Mouse (Mus musculus) lung, embryonic 14.5 days (tissue): ENCODE measurements around the gene Itpk1. TPM values are rescaled to one million over a fixed set of nuclear protein-coding genes. Genes with fewer than 3 reads are reported as not detected.

Experiments used
- ATAC-seq: fragments of 200-750 bp; cut with Nextera tagmentation; 2 replicates; pipeline ENCODE4 v1.8.0; 2017; ENCODE audit warnings: mild to moderate bottlenecking, moderate TSS enrichment, moderate library complexity; ENCODE audit not compliant: insufficient read depth
- DNase-seq: peaks from one replicate; pipeline ENCODE4 v3.0.0-alpha.2; 2015
- H3K27ac ChIP-seq: fragments of 300-500 bp; sonication (generic); 2 replicates; pipeline ENCODE4 v1.5.1; 2014; ENCODE audit warnings: low read depth, mild to moderate bottlenecking, moderate library complexity
- H3K27me3 ChIP-seq: fragments of 300-500 bp; sonication (generic); 2 replicates; pipeline ENCODE4 v1.6.1; 2014; ENCODE audit warnings: low read length, control low read depth; ENCODE audit not compliant: insufficient read depth
- H3K36me3 ChIP-seq: fragments of 300-500 bp; sonication (generic); 2 replicates; pipeline ENCODE4 v1.6.1; 2014; ENCODE audit warnings: control low read depth; ENCODE audit not compliant: insufficient read depth
- H3K4me1 ChIP-seq: fragments of 300-500 bp; sonication (generic); 2 replicates; pipeline ENCODE4 v1.6.1; 2014; ENCODE audit warnings: antibody characterized with exemption, control low read depth; ENCODE audit not compliant: insufficient read depth
- H3K4me2 ChIP-seq: fragments of 300-500 bp; sonication (generic); 2 replicates; pipeline ENCODE4 v1.6.1; 2014; ENCODE audit warnings: mild to moderate bottlenecking
- H3K4me3 ChIP-seq: fragments of 300-500 bp; sonication (generic); 2 replicates; pipeline ENCODE4 v1.5.1; 2014; ENCODE audit warnings: low read depth, low read length
- H3K9ac ChIP-seq: fragments of 300-500 bp; sonication (generic); 2 replicates; pipeline ENCODE4 v1.6.1; 2014
- H3K9me3 ChIP-seq: fragments of 300-500 bp; sonication (generic); 2 replicates; pipeline ENCODE4 v1.6.1; 2016; ENCODE audit warnings: low read depth, low read length, control low read depth
- CTCF ChIP-seq: IDR thresholded peaks from 2 replicates; pipeline ENCODE4 v1.5.1; 2016; ENCODE audit warnings: antibody characterized with exemption, low read depth
- WGBS: fragments of 180-500 bp; shearing (Covaris S2); extraction: QIAGEN DNeasy Blood & Tissue Kit; methylation state at CpG from one replicate; pipeline ENCODE4 v1.1.7; 2014; 5-methylcytosine and 5-hydroxymethylcytosine counted together
- polyA plus RNA-seq: library from polyadenylated mRNA; unstranded; fragments of >200 nt; fragmentation: Nextera tagmentation; extraction: Ambion mirVana; gene quantifications from 2 replicates; pipeline ENCODE4 v1.2.1, GENCODE M21; 2014

Gene Itpk1
- polyA plus RNA-seq, 1 experiment from 2014 or later, result 8.4 TPM

DNA sequence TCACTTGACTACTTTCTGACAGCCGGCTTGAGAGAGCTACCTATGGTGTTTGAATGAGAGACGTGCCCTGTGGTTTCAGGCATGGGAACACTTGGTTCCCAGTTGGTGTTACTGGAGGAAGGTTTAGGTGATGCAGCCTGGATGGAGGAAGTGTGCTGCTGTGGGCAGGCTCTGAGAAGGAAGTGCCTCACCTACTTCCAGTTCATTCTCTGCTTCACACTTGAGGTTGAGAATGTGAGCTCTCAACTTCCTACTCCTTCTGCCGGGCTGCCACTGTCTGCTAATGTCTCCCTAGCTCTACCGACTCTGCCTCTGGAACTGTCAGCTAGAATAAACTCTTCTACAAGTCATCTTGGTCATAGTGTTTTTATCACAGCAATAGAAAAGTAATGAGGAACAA is 83.5 kb downstream of the Itpk1 start:
- no peak overlapping the region for H3K27ac ChIP-seq
- no peak overlapping the region for H3K9ac ChIP-seq
- TF ChIP-seq CTCF, result no peak
- H3K4me3 ChIP-seq, result no peak overlapping the region
- WGBS, result 79% methylated on average over 4 of the region's 4 CpGs
- H3K9me3 ChIP-seq, result no peaks in the 10 kb centered on the region
- ATAC-seq, result no peak
- no peak for DNase-seq
- no peaks in the 10 kb centered on the region for H3K4me1 ChIP-seq
- H3K27me3 ChIP-seq, result no peaks in the 10 kb centered on the region
- no peak overlapping the region for H3K4me2 ChIP-seq
- H3K36me3 ChIP-seq, result no peaks in the 10 kb centered on the region

DNA sequence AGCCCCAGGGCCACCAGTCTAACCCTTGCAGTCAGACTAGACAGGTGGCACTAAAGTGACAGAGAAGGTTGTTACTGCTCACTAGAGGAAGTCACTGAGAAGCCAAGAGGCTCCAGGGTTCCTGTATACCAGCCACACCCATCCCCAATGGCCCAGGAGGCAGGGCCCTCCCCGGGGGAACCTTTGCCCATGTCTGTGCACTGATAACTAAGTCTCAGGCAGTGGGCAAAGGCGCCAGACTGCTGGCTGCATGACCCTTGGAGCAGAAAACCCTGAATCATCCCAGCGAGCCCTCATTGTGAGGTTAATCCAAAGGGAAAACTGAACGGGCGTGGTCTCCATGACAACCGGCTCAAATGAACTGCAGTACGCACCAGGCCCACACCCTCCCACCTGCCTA is 84.8 kb downstream of the Itpk1 start:
- Histone ChIP-seq H3K36me3 (no peaks in the 10 kb centered on the region), H3K9me3 (no peaks in the 10 kb centered on the region), H3K27ac (no peak overlapping the region), H3K27me3 (no peaks in the 10 kb centered on the region), H3K4me1 (no peaks in the 10 kb centered on the region), H3K4me3 (no peak overlapping the region), H3K4me2 (no peak overlapping the region), H3K9ac (no peak overlapping the region)
- no peak for TF ChIP-seq CTCF
- WGBS, result 56% methylated on average over 7 of the region's 7 CpGs
- DNase-seq, result no peak
- ATAC-seq, result no peak

DNA sequence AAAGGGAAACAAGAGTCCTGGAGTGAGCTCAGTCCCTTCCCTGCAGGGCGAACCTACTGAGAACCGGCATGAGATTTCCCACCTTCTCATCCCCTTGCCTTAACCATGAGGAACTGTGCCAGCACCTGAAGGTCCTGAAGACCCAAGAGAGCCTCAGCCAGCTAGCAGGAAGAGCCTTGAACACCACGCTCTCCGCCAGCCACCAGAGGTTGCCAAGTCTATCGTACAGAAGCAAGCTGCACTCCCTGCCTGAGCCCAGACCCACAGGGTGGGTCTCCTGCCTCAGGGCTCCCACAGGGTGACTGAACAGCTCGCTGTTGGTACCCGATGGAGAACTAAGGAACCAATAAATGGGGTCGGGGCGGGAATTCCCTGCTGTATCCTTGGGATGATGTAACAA is 86.6 kb downstream of the Itpk1 start:
- no peaks in the 10 kb centered on the region for H3K27me3 ChIP-seq
- TF ChIP-seq CTCF, result no peak
- WGBS, result 61% methylated on average over 9 of the region's 9 CpGs
- H3K4me2 ChIP-seq, result no peak overlapping the region
- H3K27ac ChIP-seq, result no peak overlapping the region
- no peaks in the 10 kb centered on the region for H3K36me3 ChIP-seq
- no peaks in the 10 kb centered on the region for H3K4me1 ChIP-seq
- no peak overlapping the region for H3K4me3 ChIP-seq
- no peak for DNase-seq
- H3K9me3 ChIP-seq, result no peaks in the 10 kb centered on the region
- no peak overlapping the region for H3K9ac ChIP-seq
- ATAC-seq, result no peak

DNA sequence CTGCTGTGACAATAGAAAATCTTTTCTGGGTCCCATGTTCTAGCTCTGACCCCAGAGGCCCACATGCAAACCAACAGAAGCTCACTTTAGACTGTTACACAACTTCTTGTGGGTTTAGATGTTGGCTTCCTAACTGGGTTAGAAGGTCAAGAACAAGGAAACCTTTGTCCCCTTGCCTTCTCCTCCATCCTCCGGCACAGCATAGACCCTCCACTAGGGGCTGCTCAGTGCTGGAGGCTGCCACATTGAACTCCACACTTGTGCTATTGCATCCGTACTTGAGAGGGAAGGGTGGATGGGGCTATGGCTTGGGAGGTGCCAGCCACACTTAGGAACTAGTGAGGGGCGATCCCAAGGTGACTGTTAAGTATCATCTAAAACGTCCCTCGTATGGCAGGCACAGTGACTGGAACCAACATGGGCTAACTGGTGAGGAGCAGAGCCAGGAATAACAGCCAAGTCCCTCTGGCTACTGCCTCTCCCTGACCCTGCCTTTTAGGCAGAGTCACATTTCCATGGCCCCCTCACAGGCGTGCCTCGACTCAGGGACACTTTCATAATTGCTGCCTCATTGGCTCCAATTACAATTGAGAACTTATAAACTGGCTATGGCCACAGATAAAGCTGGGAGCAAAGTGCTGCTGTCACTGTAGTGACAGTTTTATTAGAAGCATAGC is 87.7 kb downstream of the Itpk1 start:
- Histone ChIP-seq H3K4me1 (no peaks in the 10 kb centered on the region), H3K27me3 (no peaks in the 10 kb centered on the region), H3K9me3 (no peaks in the 10 kb centered on the region), H3K36me3 (no peaks in the 10 kb centered on the region), H3K4me2 (no peak overlapping the region), H3K27ac (no peak overlapping the region), H3K9ac (no peak overlapping the region), H3K4me3 (no peak overlapping the region)
- 41% methylated on average over 7 of the region's 7 CpGs for WGBS
- ATAC-seq (no peak), DNase-seq (peak; percentile 12)
- peak; percentile 52 for TF ChIP-seq CTCF

DNA sequence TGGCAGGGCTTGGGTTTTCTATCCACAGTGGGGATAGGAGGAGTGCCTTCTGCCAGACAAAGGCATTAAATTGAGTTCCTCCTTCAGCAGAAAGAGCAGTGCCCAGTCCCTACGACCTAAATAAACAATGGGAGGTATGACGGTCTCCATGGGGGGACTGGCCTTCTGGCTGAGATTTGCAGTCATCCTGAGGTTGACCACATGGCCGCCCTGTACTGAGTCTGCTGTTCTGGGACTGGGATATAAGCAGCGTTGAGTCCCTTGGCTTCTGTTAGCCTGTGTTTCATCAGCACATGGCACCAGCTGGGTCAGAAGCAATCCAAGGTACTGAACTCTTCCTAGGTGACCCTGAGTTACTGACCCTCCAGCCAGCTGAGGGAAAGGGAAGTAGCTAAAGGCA is 88.5 kb downstream of the Itpk1 start:
- ATAC-seq, result no peak
- 53% methylated on average over 4 of the region's 4 CpGs for WGBS

DNA sequence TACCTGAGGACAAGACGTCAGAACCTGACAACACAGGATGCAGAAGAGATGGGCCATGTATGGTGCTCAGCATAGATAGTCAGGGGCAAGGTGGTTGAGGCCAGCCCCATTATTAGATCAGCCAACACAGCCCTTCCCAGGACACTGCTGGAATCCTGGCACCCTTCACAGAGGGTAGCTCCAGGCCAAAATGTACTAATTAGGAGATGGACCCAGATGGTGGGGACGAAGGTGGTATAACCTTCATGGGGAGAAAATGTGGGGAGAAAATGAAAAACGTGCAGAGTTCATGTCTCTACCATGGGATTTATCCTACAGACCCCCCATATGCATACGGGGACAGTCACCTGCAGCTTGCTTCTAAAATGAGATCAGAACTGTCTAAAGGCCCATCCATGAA is 91.3 kb downstream of the Itpk1 start:
- Histone ChIP-seq H3K4me1 (no peaks in the 10 kb centered on the region), H3K27ac (no peak overlapping the region), H3K4me2 (no peak overlapping the region), H3K36me3 (no peaks in the 10 kb centered on the region), H3K9ac (no peak overlapping the region), H3K4me3 (no peak overlapping the region), H3K9me3 (no peaks in the 10 kb centered on the region), H3K27me3 (no peaks in the 10 kb centered on the region)
- DNase-seq (no peak), ATAC-seq (no peak)
- TF ChIP-seq CTCF, result no peak
- WGBS, result 82% methylated on average over 4 of the region's 4 CpGs

More for the DNA sequence above, 88.5 kb downstream of the Itpk1 start:
- no peaks in the 10 kb centered on the region for H3K4me1 ChIP-seq
- no peak for DNase-seq
- H3K4me3 ChIP-seq, result no peak overlapping the region
- H3K27me3 ChIP-seq, result no peaks in the 10 kb centered on the region
- H3K9ac ChIP-seq, result no peak overlapping the region
- H3K9me3 ChIP-seq, result no peaks in the 10 kb centered on the region
- no peak for TF ChIP-seq CTCF
- no peak overlapping the region for H3K27ac ChIP-seq
- no peak overlapping the region for H3K4me2 ChIP-seq
- H3K36me3 ChIP-seq, result no peaks in the 10 kb centered on the region

DNA sequence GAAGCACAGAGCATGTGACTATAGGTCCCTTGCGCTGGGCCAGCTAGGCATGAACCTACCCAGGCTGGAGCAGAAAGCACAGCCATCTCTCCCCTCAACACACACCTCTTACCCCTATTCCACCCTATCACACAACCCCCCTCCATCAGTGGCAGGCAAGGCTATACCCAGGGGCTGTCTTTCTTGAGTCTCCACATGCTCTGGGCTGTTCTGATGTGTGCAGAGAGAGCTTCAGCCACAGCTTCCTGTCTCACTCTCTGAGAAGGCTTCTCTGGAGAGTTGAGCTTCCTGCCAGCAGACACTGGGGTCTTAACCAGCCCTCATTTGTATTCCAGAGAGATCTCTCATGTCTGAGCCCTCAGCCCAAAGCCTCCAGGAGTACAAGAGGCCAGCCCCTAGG is 92.3 kb downstream of the Itpk1 start:
- DNase-seq (no peak), ATAC-seq (no peak)
- TF ChIP-seq CTCF, result no peak
- Histone ChIP-seq H3K9ac (no peak overlapping the region), H3K27me3 (no peaks in the 10 kb centered on the region), H3K27ac (no peak overlapping the region), H3K4me2 (no peak overlapping the region), H3K9me3 (no peaks in the 10 kb centered on the region), H3K36me3 (no peaks in the 10 kb centered on the region), H3K4me3 (no peak overlapping the region), H3K4me1 (no peaks in the 10 kb centered on the region)
- WGBS, result 95% methylated on average over 1 of the region's 1 CpGs
